Mouse (Mus musculus) layer of hippocampus, postnatal 36 days (tissue): ENCODE measurements at regions not wholly inside any gene's neighbourhood (a gene's known extent, or its start where the extent isn't known, plus 50 kb on each side); places are given as distances from the start of the nearest gene placed in this dataset.

ENCODE experiments used
- DNase-seq, 2 experiments: peaks; one replicate each; pipeline ENCODE4 v3.0.0; 2022

- peak; percentile 28 to 42 for DNase-seq
These were observed 118.3 kb downstream of the S1pr1 start for GRCm38 (mm10) chr3:115596523-115596922.

- DNase-seq = no peak
These were observed 124.2 kb downstream of the S1pr1 start for GRCm38 (mm10) chr3:115590716-115591115.

- DNase-seq = no peak
These were observed 126.3 kb downstream of the S1pr1 start for GRCm38 (mm10) chr3:115588585-115588984.

- DNase-seq = peak in 1 of 2 experiments; percentile 7
These were observed 134.5 kb downstream of the S1pr1 start for GRCm38 (mm10) chr3:115580131-115580932.

- DNase-seq = no peak
These were observed 139.5 kb downstream of the S1pr1 start for GRCm38 (mm10) chr3:115575371-115575770.

GRCm38 (mm10) chr3:115562735-115563134 lies 152.1 kb downstream of the S1pr1 start:
- no peak for DNase-seq

- DNase-seq = no peak
These were observed 159.8 kb downstream of the S1pr1 start for GRCm38 (mm10) chr3:115554809-115555708.

DNA sequence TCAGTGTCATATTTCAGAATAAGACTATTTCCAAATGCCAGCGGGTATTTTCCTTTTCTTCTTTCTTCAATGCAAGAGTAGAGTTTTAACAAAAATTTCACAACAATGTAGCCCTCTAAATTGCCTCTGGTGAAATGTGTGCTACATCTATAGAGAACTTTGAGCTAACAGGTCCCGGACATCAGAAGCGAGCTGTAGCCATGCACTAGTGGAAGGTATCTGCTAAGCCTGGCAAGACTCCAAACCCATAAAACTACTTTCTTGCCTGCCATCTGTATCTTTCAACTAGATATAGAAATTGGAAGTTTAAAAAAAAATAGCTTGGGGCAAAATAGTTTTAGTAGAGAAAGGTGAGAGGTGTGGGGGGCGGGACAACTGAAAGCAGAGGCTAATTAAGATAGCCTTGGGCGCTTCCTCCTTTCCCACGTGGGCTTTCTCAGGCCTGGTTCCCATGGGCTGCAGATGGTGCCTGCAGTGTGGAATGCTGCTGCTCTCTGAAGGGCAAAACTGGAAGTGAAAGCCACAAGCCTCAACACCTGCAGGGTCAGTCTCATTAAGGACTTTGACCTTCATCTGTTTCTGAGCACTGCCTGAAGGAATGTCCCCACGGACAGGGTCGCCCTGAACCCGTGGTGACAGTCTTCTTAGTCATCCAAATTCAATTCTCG lies 160.9 kb downstream of the S1pr1 start:
- DNase-seq = no peak

- DNase-seq = peak in 1 of 2 experiments; percentile 2
These were observed 173.1 kb downstream of the S1pr1 start for GRCm38 (mm10) chr3:115541789-115542188.

DNA sequence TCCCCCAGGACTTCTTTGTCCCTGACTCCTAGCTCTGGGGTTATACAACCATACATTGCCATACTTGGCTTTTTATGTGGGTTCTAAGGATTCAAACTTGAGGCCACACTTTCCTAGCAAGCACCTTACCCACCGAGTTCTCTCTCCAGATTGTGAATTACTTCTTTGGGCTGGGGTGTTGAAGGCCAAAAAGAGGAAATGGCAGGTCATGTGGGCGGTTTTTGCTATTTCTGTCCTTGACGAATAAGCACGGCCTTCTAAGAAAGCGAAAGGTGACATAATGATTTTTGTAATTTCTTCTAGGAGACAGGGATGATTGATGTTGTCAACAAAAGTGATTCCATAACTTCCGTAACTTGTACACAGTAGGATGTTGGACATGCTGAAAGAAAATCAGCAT lies 176.5 kb downstream of the S1pr1 start:
- DNase-seq = no peak

DNA sequence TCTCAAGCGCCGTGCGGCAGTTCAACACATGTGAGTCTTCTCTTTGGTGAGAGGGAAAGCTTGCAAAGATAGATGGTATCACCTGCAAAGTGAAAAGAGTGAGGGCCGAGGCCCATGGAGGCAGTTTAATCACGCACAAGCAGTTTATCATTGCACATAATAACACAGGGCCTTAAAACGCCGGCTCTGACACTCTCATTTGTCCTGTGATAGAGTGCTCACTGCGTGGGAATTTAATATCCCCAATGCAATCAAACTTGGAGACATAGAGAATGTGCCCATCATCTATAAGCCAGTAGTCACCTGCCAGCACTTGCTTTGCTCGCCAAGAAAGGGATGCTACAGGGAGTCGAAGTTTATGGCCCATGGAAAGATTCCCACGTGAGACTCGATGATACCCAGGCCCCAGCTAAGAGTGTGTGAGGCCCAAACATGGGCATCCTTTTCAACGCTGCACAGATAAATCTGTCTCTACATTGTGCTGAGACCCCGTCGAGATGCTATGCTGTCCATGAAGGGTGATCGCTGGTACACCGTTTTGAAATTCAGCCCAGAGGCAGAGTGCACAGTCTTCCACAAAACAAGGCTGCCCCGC lies 182.6 kb downstream of the S1pr1 start:
- no peak for DNase-seq

DNA sequence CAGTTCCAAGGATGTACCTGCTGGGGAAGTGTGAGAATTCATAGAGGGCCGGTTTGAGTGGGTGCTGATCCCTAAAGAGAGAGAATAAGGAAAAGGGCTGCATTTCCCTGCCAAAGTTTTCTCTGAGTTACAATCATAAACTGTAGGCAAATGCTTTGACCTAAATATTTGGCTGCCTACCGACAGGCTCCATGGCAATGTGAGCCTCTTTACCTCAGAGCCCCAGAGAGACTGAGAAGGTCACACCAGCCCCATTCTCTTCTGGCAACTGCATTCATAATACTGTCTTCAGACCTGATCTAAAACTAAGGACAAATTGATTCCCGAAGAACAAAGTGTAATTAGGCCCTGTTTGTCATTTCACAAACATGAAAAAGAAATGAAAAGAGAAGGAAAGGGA lies 184.4 kb downstream of the S1pr1 start:
- DNase-seq = no peak

DNA sequence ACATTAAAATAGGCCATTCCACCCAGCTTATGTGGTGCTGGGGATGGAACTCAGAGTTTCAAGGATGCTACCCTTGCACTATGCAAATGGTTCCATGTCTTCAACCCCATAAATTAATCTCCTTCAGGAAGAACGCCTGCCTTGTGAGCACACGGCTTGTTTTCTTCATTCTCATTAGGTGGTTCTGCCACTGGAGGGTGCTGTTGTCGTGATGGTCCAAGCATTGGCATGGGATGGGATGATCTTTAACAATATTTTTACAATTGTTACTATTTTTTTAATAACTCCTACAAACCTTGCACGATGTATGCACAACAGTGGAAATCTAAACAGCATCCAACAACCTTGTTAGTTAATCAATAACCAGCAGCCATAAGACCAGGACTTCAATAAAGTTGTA lies 185.0 kb downstream of the S1pr1 start:
- peak; percentile 12 to 23 for DNase-seq

- no peak for DNase-seq
These were observed 191.4 kb downstream of the S1pr1 start for GRCm38 (mm10) chr3:115523515-115523914.

DNA sequence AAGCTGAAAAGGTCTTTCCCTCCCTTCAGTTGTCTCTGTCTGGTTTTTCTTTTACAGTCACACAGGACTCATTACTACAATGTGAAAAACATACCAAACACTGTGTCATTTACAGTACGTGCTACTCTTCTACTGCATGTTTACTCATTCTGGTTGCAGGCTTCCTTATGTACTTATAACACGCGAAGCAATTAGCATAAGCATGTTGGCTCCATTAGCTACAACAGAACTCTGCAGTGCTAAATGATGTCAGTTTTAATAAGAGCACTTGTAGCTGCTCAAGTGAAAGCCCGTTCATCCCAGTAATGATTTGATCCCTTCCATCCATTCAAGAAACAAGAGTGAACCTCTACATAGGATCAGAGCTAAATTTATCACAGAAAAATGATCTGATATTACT lies 199.2 kb downstream of the S1pr1 start:
- no peak for DNase-seq

DNA sequence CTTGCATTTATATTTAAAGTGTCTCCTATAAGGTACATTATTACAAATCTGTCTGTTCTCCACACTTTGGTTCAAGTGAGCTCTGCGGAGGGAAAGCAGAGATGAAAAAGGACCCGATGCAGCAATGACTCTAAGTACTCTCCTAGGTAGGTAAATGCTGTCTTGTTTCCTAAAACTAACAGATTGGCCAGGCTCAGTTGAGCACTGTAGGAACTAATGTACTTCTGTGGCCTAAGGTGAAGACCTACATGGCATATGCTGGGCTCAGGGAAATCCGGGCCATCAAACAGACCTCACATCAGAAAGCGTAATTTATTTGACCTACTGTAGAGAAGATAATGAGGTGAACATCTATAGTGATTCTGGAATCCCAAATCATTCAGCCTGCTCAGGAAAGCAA lies 205.2 kb downstream of the S1pr1 start:
- DNase-seq = no peak

- no peak for DNase-seq
These were observed 217.5 kb downstream of the S1pr1 start for GRCm38 (mm10) chr3:115497420-115497819.

GRCm38 (mm10) chr3:115496110-115496509 lies 218.8 kb downstream of the S1pr1 start:
- no peak for DNase-seq

DNA sequence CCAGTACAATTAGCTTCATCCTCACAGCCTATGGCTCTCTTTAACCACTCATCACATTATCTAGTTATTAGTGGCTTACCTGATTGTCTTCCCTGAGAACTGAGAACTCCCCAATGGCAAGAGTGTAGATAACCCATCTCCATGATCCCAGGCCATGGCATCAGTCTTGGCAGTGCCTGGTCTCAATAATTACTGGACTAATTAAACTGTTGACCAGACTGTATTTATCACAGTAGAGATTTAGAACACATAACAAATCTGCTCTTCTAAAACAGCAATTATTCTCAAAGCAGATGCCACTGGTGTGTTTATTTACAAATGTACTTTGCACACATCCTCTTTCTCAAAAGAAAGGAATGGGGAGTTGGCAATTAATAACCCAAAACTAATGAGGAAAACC lies 219.2 kb downstream of the S1pr1 start:
- no peak for DNase-seq

- no peak for DNase-seq
These were observed 245.9 kb downstream of the S1pr1 start for GRCm38 (mm10) chr3:115468980-115469379.

GRCm38 (mm10) chr3:115467850-115468249 lies 247.0 kb downstream of the S1pr1 start:
- DNase-seq = no peak

DNA sequence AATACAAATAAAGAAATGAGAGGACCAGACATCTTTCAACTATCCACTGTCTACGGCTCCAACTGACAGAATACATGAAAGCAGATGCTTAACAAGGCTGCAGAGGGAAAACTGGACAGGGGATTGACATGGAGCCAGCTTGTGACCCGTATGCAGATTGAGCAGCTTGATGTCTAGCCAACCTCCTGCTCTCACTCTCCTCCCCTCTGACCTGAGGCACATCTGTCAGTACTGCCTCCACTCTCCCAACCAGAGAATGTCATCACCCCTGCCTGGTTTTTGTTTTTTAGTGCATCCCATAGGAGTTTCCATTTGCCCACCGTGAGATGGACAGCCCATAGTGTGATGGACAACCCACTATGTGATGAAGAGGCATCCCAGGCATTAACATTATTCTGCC lies 252.2 kb downstream of the S1pr1 start:
- DNase-seq = no peak
